Mouse (Mus musculus) intestine, postnatal 0 days (tissue): ENCODE measurements at regions not wholly inside any gene's neighbourhood (a gene's known extent, or its start where the extent isn't known, plus 50 kb on each side); places are given as distances from the start of the nearest gene placed in this dataset.

Experiments
- ATAC-seq: fragments of 200-750 bp; cut with Nextera tagmentation; 2 replicates; pipeline ENCODE4 v1.8.0; 2017; ENCODE audit warnings: mild to moderate bottlenecking, moderate TSS enrichment, moderate library complexity
- H3K27ac ChIP-seq: fragments of 300-500 bp; sonication (generic); 2 replicates; pipeline ENCODE4 v1.5.1; 2014; ENCODE audit warnings: mild to moderate bottlenecking, low read depth, low read length, moderate library complexity
- H3K27me3 ChIP-seq: fragments of 300-500 bp; sonication (generic); replicated peaks from 2 replicates; pipeline ENCODE4 v1.6.1; 2014; ENCODE audit warnings: low read length, mixed read lengths; ENCODE audit not compliant: control insufficient read depth, insufficient read depth
- H3K36me3 ChIP-seq: fragments of 300-500 bp; sonication (generic); 2 replicates; pipeline ENCODE4 v1.6.1; 2014; ENCODE audit warnings: mild to moderate bottlenecking, moderate library complexity; ENCODE audit not compliant: control insufficient read depth, insufficient read depth
- H3K4me1 ChIP-seq: fragments of 300-500 bp; sonication (generic); replicated peaks from 2 replicates; pipeline ENCODE4 v1.6.1; 2014; ENCODE audit warnings: antibody characterized with exemption, low read length, mixed read lengths; ENCODE audit not compliant: control insufficient read depth, insufficient read depth
- H3K4me2 ChIP-seq: fragments of 300-500 bp; sonication (generic); replicated peaks from 2 replicates; pipeline ENCODE4 v1.6.1; 2014; ENCODE audit warnings: low read depth, mild to moderate bottlenecking, moderate library complexity
- H3K4me3 ChIP-seq: fragments of 300-500 bp; sonication (generic); 2 replicates; pipeline ENCODE4 v1.5.1; 2014; ENCODE audit warnings: low read depth, low read length
- H3K9ac ChIP-seq: fragments of 300-500 bp; sonication (generic); 2 replicates; pipeline ENCODE4 v1.6.1; 2014; ENCODE audit warnings: mild to moderate bottlenecking, low read depth, low read length
- H3K9me3 ChIP-seq: fragments of 300-500 bp; sonication (generic); 2 replicates; pipeline ENCODE4 v1.6.1; 2016; ENCODE audit warnings: mixed run types; ENCODE audit not compliant: control insufficient read depth
- CTCF ChIP-seq: sonication (generic); IDR thresholded peaks from 2 replicates; pipeline ENCODE4 v1.5.1; 2016; ENCODE audit warnings: low read depth, mild to moderate bottlenecking, control low read depth, antibody characterized with exemption, moderate library complexity
- WGBS: fragments of 180-500 bp; shearing (Covaris S2); extraction: QIAGEN DNeasy Blood & Tissue Kit; methylation state at CpG from one replicate; pipeline ENCODE4 v1.1.7; 2014; 5-methylcytosine and 5-hydroxymethylcytosine counted together

GRCm38 (mm10) chr15:63484217-63484887, 360.6 kb downstream of the Gsdmc2 start:
- WGBS: 12% methylated on average over 4 of the region's 4 CpGs
- H3K4me1 ChIP-seq: no peaks in the 10 kb centered on the region
- TF ChIP-seq CTCF: no peak
- no peak overlapping the region for H3K9ac ChIP-seq
- no peaks in the 10 kb centered on the region for H3K36me3 ChIP-seq
- ATAC-seq: no peak
- no peak overlapping the region for H3K4me2 ChIP-seq
- no peak overlapping the region for H3K4me3 ChIP-seq
- H3K9me3 ChIP-seq: no peaks in the 10 kb centered on the region
- no peaks in the 10 kb centered on the region for H3K27me3 ChIP-seq
- H3K27ac ChIP-seq: no peak overlapping the region

- Histone ChIP-seq H3K4me3 (no peak overlapping the region), H3K27ac (no peak overlapping the region), H3K9me3 (no peaks in the 10 kb centered on the region), H3K27me3 (no peaks in the 10 kb centered on the region), H3K4me2 (no peak overlapping the region), H3K4me1 (no peaks in the 10 kb centered on the region), H3K36me3 (no peaks in the 10 kb centered on the region), H3K9ac (no peak overlapping the region)
- no peak for ATAC-seq
- 43% methylated on average over 1 of the region's 1 CpGs for WGBS
- no peak for TF ChIP-seq CTCF
These were observed 365.6 kb downstream of the Gsdmc2 start for GRCm38 (mm10) chr15:63479270-63479805.

- no peaks in the 10 kb centered on the region for H3K4me1 ChIP-seq
- H3K4me3 ChIP-seq: no peak overlapping the region
- WGBS: 86% methylated on average over 1 of the region's 1 CpGs
- H3K27me3 ChIP-seq: no peaks in the 10 kb centered on the region
- no peak overlapping the region for H3K27ac ChIP-seq
- no peak overlapping the region for H3K9ac ChIP-seq
- no peak for ATAC-seq
- H3K9me3 ChIP-seq: no peaks in the 10 kb centered on the region
- H3K4me2 ChIP-seq: no peak overlapping the region
- no peaks in the 10 kb centered on the region for H3K36me3 ChIP-seq
- no peak for TF ChIP-seq CTCF
These were observed 378.1 kb downstream of the Gsdmc2 start for GRCm38 (mm10) chr15:63466916-63467315.

- no peak overlapping the region for H3K9ac ChIP-seq
- no peaks in the 10 kb centered on the region for H3K36me3 ChIP-seq
- no peak overlapping the region for H3K4me3 ChIP-seq
- no peak for TF ChIP-seq CTCF
- no peak overlapping the region for H3K27ac ChIP-seq
- no peak for ATAC-seq
- H3K4me1 ChIP-seq: no peaks in the 10 kb centered on the region
- no peaks in the 10 kb centered on the region for H3K9me3 ChIP-seq
- no peaks in the 10 kb centered on the region for H3K27me3 ChIP-seq
- no peak overlapping the region for H3K4me2 ChIP-seq
- WGBS: 79% methylated on average over 3 of the region's 3 CpGs
These were observed 392.4 kb downstream of the Gsdmc2 start for GRCm38 (mm10) chr15:63452529-63452928.

GRCm38 (mm10) chr15:63446288-63446687, 398.7 kb downstream of the Gsdmc2 start:
- Histone ChIP-seq H3K9me3 (no peaks in the 10 kb centered on the region), H3K4me3 (no peak overlapping the region), H3K27ac (no peak overlapping the region), H3K9ac (no peak overlapping the region), H3K4me2 (no peak overlapping the region), H3K27me3 (no peaks in the 10 kb centered on the region), H3K36me3 (no peaks in the 10 kb centered on the region), H3K4me1 (no peaks in the 10 kb centered on the region)
- ATAC-seq: no peak
- WGBS: 78% methylated on average over 4 of the region's 4 CpGs
- TF ChIP-seq CTCF: no peak

- H3K4me1 ChIP-seq: no peaks in the 10 kb centered on the region
- H3K4me3 ChIP-seq: no peak overlapping the region
- no peak for ATAC-seq
- H3K9me3 ChIP-seq: no peaks in the 10 kb centered on the region
- TF ChIP-seq CTCF: no peak
- no peak overlapping the region for H3K9ac ChIP-seq
- H3K4me2 ChIP-seq: no peak overlapping the region
- no peaks in the 10 kb centered on the region for H3K36me3 ChIP-seq
- WGBS: 80% methylated on average over 4 of the region's 4 CpGs
- no peaks in the 10 kb centered on the region for H3K27me3 ChIP-seq
- H3K27ac ChIP-seq: no peak overlapping the region
These were observed 400.0 kb downstream of the Gsdmc2 start for GRCm38 (mm10) chr15:63445016-63445415.
